Mouse (Mus musculus): Measurements from ENCODE around the gene Sec23ip.
A peak's percentile ranks its signal among the peaks of the same experiment; 100 is the strongest.
"Not testable (repeated sequence)": the region's sequence is repeated elsewhere in the genome, so short reads cannot be mapped to it uniquely, and the experiment has no call there.

Gene Sec23ip

GRCm38 (mm10) chr7:128744684-128745485, at the start of gene Sec23ip:
TSS of gene Sec23ip (plus strand) at chr7:128744943.
- DNase-seq (ENCODE audit: low read depth, low spot score) = peak; percentile 99

- not testable (repeated sequence) for DNase-seq (ENCODE audit: low read depth, low spot score)
These were observed 44.8 kb upstream of the Sec23ip start for GRCm38 (mm10) chr7:128699959-128700358.

- DNase-seq (ENCODE audit: low read depth, low spot score) = peak; percentile 73
These were observed 39.0 kb upstream of the Sec23ip start for GRCm38 (mm10) chr7:128705735-128706134.

- DNase-seq (ENCODE audit: low read depth, low spot score) = no peak
These were observed 26.8 kb upstream of the Sec23ip start for GRCm38 (mm10) chr7:128717991-128718390.

GRCm38 (mm10) chr7:128724761-128725160, 20.0 kb upstream of the Sec23ip start:
- peak; percentile 93 for DNase-seq (ENCODE audit: low read depth, low spot score)

- DNase-seq (ENCODE audit: low read depth, low spot score) = no peak
These were observed 19.6 kb upstream of the Sec23ip start for GRCm38 (mm10) chr7:128725189-128725588.

- peak; percentile 92 for DNase-seq (ENCODE audit: low read depth, low spot score)
These were observed 17.7 kb upstream of the Sec23ip start for GRCm38 (mm10) chr7:128726999-128727398.

- peak; percentile 53 for DNase-seq (ENCODE audit: low read depth, low spot score)
These were observed 17.0 kb upstream of the Sec23ip start for GRCm38 (mm10) chr7:128727701-128728100.

- DNase-seq (ENCODE audit: low read depth, low spot score) = no peak
These were observed 16.0 kb upstream of the Sec23ip start for GRCm38 (mm10) chr7:128728738-128729137.

- DNase-seq (ENCODE audit: low read depth, low spot score) = no peak
These were observed 13.2 kb upstream of the Sec23ip start for GRCm38 (mm10) chr7:128731585-128731984.

- DNase-seq (ENCODE audit: low read depth, low spot score) = no peak
These were observed 6.7 kb upstream of the Sec23ip start for GRCm38 (mm10) chr7:128738041-128738440.

GRCm38 (mm10) chr7:128739116-128739461, 5.7 kb upstream of the Sec23ip start:
- no peak for DNase-seq (ENCODE audit: low read depth, low spot score)

- DNase-seq (ENCODE audit: low read depth, low spot score) = peak; percentile 53
These were observed 5.1 kb upstream of the Sec23ip start for GRCm38 (mm10) chr7:128739462-128740277.

- DNase-seq (ENCODE audit: low read depth, low spot score) = peak; percentile 93
These were observed 4.4 kb upstream of the Sec23ip start, which contains the start of gene Mcmbp for GRCm38 (mm10) chr7:128740334-128740733. TSS of gene Mcmbp (minus strand) at chr7:128740495.

GRCm38 (mm10) chr7:128743898-128744297, 845 bp upstream of the Sec23ip start:
- DNase-seq (ENCODE audit: low read depth, low spot score) = no peak

GRCm38 (mm10) chr7:128746151-128746550, 1.4 kb downstream of the Sec23ip start:
- no peak for DNase-seq (ENCODE audit: low read depth, low spot score)

- DNase-seq (ENCODE audit: low read depth, low spot score) = no peak
These were observed 4.0 kb downstream of the Sec23ip start for GRCm38 (mm10) chr7:128748758-128749157.

GRCm38 (mm10) chr7:128750296-128750695, 5.6 kb downstream of the Sec23ip start:
- no peak for DNase-seq (ENCODE audit: low read depth, low spot score)

- no peak for DNase-seq (ENCODE audit: low read depth, low spot score)
These were observed 7.3 kb downstream of the Sec23ip start for GRCm38 (mm10) chr7:128752012-128752411.

GRCm38 (mm10) chr7:128755396-128755795, 10.7 kb downstream of the Sec23ip start:
- no peak for DNase-seq (ENCODE audit: low read depth, low spot score)

GRCm38 (mm10) chr7:128758948-128759347, 14.2 kb downstream of the Sec23ip start:
- no peak for DNase-seq (ENCODE audit: low read depth, low spot score)

GRCm38 (mm10) chr7:128766696-128767095, 22.0 kb downstream of the Sec23ip start:
- DNase-seq (ENCODE audit: low read depth, low spot score) = no peak

GRCm38 (mm10) chr7:128777201-128777600, 32.5 kb downstream of the Sec23ip start:
- no peak for DNase-seq (ENCODE audit: low read depth, low spot score)

Measured in R1 (cell line).